Mouse (Mus musculus) right cerebral cortex, postnatal 36 days (tissue): ENCODE measurements at regions not wholly inside any gene's neighbourhood (a gene's known extent, or its start where the extent isn't known, plus 50 kb on each side); places are given as distances from the start of the nearest gene placed in this dataset.

Experiments
- DNase-seq, 2 experiments: peaks; one replicate each; pipeline ENCODE4 v3.0.0; 2022; ENCODE audit warnings: low spot score in 2 of 2, mixed read lengths in 1 of 2

- no peak for DNase-seq
Observed at GRCm38 (mm10) chr11:19227716-19228115, 208.9 kb upstream of the Meis1 start.

GRCm38 (mm10) chr11:19246390-19247114, 227.8 kb upstream of the Meis1 start:
- no peak for DNase-seq

- no peak for DNase-seq
Observed at GRCm38 (mm10) chr11:19253605-19254004, 234.8 kb upstream of the Meis1 start.

DNA sequence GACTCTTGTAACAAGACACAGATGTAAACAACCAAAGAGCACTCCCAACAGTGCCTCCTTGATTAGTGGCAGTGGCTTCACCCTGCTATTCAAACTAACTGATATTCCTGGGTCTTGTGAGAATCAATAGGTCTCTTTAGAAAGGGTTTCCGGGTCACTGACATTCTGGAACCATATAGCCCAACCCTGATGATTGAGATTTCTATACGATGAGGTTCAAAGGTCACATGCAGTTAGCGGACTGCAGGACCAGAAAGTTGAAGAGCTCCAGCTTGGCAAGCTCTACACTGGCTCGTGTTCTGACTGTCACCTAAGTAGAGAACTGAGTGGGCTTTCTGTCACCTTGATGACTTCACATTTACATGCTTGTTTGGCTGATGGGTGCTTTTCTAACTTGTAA, 235.4 kb upstream of the Meis1 start:
- DNase-seq, result no peak

DNA sequence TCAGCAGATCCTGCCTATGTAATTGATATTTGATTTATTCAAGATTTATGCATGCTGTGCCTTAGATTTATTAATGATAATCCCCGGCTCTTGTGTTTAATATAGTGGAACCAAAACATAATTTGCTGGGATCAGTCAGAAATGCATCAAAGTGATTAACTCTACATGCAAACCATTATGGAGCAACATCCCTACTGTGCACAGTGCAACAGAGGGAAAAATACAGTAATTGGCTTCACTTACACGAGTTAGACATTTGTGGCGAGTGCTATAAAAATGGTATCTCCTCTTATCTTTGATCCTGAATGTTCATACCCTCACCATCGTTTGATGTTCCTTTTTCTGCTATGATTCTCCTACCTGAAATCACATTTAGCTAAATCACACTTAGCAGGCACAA, 238.8 kb upstream of the Meis1 start:
- no peak for DNase-seq

DNA sequence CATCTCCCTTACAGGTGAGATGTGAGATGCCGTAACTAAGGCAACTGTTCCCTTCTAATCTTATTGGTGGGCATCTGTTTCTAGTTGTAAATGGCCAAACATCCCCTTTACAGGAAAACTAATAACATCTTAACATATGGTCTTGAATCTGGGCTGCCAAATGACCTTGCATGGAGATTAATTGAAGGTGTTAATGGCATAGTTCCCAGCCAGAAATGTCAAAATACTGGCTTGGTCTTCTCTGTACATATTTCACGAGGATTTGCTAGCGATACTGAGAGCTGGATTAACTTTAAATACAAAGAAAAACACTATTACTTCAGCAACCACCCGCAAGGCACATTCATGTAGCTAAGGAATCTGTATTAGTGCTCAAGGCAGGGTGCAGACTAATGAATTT, 244.0 kb upstream of the Meis1 start:
- no peak for DNase-seq

DNA sequence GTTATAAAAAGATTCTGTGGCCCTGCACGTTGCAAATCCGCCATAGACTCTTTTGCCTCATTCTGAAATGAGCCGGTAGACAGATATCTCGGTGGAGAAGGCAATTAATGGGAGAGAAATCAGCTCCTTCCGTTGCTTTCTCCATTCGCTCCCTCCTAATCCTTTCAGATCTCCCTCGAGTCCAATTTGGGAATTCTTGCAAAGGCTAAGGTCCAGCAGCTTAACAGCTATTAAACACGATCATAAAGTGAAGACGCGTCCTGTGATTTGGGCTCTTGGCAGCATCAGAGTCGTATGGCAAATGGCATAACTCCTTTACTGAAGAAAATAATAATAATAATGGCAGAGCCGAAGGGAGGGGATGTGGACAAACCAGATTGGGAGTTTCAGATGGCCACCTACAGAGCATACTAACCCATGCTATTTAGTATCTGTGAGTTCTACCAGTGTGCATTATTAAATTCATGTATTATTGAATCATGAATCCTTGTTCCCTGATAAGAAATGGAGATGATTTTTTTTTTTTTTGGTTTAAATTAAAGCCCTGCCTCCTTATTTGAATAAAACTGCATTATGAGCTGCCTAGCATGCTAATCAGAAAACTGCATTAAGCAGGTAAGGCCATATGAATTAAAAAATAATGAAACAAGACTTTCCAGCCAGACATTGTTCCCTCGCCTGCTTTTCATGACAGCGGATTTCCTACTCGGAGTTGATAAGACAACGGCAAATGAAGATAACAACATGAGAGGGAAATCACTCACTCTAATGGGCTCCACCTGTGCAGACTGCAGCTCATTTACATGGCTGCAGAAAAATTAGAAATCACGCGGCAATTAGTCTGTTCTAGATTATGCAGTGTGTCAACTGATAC, 246.2 kb upstream of the Meis1 start:
- no peak for DNase-seq

DNA sequence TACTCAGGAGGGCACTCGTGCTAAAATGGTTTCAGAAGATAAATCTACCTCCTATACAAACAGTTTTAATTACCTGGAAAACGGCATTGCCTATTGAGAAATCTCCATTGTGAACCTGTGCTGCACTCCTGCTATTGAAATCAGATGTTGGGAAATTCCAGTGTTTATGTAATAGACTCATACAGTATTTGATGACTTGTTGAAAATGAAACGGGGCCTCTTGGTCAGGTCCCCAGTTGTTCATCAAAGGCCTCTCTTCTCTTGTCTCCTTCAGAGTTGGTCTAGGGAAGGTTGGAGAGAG, 246.8 kb upstream of the Meis1 start:
- DNase-seq, result no peak

- DNase-seq, result no peak
Observed at GRCm38 (mm10) chr11:19290971-19291370, 272.2 kb upstream of the Meis1 start.

DNA sequence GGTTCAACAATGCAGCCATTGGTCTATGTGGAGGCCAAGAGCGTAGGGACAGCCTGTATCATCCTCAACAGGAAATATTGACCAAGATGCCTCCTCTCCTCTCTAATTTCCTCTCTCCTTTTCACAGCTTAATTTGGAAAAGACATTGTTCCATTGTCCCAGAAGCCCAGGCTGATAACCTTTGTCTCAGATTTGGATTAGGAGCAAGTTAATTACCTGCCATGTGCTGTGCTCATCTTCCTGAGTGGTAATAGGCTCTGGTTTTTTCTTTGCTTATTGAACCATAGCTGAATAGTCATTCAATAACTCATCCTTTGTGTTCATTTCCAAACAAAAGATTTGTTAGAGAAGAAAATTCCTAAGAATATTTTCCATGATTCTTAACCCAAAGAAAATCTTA, 280.6 kb upstream of the Meis1 start:
- no peak for DNase-seq

- no peak for DNase-seq
Observed at GRCm38 (mm10) chr11:19306687-19307086, 287.9 kb upstream of the Meis1 start.

- no peak for DNase-seq
Observed at GRCm38 (mm10) chr11:19330685-19331239, 312.0 kb upstream of the Meis1 start.

GRCm38 (mm10) chr11:19332274-19332673, 313.5 kb upstream of the Meis1 start:
- DNase-seq, result no peak

DNA sequence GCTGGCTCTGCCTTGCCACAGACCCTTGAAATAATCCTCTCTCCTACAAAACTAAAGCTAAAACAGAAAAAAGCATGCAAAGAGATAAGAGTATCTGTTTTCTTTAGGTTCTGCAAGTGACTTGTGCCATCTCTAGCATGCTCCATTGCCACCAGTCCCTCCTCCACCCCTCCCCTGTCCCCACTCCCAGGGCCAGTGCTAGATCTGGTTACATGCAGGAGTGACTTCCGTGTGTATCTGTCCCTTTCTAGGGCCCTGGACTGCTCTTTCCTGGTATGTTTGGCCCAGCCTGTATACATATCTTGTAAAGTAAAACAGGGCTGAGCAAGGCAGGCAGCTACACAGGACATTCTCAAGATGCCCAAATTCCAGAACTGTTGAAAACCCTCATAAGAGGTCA, 313.9 kb upstream of the Meis1 start:
- no peak for DNase-seq

DNA sequence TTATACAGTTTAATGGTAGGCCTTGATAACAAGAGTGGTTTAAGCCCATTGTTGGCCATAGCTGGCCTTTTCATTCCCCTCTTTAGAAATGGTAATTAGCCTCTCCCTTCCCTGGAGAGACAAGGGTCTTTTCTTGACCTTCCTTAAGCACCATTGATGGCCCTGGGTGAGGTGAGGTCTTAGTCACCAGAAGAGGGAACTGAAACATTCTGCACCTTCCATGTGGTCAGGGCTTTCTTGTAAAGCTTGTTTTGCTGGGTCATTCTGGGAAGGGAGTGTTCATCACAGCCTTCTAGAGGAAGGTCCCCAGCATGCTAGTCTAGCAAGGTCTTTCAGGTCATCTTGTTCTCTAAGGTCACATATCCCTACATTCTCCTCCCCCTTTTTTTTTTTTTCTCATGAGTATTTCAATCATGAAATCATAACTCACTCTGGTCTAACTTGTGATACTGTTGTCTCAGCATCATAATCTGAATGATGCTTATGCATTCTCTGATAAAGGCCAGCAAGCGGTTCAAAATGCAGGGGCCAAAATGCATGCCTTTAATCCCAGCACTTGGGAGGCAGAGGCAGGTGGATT, 315.2 kb upstream of the Meis1 start:
- DNase-seq, result no peak

DNA sequence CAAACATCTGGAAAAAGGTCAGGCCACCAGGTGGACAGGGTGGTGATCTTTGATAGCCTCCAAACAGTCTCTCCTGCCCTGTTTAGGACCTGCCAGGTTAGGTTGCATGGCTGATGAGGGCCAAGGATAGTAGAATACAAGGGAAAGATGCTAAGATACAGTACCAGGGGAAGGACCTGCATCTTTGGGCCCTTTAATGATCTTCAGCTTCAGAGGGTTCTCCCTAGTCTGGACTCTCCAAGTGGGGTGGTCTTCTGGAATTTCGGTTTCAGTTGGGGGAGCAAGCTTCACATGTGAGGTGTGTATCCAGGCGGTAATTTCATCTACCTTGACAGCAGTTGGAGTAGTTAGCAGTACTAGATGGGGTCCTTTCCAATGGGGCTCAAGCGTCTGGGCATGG, 316.6 kb upstream of the Meis1 start:
- no peak for DNase-seq

DNA sequence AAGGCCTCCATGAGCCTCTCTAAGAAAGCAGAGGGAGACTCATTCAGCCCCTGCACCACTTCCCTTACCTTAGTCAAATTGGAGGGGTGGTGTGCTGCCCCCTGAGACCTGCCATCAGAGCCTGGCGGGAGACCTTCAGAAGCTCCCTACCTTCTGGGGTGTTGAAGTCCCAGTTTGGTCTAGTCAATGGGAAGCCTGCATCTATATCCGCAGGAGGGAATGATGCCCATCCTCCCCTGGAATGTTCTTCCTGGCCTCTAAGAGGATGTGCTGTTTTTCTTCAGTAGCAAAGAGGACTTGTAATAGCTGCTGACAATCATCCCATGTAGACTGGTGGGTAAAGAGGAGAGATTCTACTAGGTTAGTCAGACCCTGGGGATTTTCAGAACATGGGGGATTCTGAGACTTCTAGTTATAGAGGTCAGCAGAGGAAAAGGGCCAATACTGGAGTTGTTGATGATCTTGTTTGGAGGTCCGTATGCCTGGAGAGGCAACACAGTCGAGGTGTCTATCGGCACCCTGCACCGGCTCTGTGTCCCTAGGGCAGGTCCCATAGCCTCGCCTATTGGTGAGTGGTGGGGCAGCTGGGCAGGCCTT, 321.0 kb upstream of the Meis1 start:
- no peak for DNase-seq

DNA sequence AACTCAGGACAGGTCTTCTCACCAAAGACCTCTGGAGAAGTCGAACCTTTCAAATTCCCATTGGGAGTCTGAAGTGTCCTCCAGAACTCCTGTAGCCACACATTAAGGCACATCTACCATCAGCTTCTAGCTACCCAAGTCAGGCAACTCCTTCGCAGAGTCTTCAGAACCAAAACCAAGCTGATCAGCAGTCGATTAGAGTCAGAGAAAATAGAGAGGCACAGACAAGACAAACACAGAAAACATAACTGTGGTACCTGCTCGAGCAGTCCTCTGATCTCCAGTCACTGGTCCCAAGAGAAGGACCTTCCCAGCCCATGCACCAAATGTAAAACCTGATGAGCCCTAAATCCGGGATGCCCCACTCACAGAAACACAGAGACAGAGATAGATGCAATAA, 322.1 kb upstream of the Meis1 start:
- no peak for DNase-seq

DNA sequence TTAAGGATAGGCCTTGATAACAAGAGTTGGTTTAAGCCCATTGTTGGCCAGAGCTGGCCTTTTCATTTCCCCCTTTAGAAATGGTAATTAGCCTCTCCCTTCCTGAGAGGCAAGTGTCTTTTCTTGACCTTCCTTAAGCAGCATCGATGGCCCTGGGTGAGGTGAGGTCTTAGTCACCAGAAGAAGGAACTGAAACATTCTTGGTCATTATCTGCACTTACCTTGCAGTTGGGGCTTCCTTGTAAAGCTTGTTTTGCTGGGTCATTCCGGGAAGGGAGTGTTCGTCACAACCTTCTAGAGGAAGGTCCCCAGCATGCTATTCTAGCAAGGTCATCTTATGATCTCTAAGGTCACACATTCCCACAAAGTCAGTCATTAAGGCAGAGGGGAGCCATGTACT, 322.6 kb upstream of the Meis1 start:
- no peak for DNase-seq

- no peak for DNase-seq
Observed at GRCm38 (mm10) chr11:19342803-19343202, 324.0 kb upstream of the Meis1 start.

DNA sequence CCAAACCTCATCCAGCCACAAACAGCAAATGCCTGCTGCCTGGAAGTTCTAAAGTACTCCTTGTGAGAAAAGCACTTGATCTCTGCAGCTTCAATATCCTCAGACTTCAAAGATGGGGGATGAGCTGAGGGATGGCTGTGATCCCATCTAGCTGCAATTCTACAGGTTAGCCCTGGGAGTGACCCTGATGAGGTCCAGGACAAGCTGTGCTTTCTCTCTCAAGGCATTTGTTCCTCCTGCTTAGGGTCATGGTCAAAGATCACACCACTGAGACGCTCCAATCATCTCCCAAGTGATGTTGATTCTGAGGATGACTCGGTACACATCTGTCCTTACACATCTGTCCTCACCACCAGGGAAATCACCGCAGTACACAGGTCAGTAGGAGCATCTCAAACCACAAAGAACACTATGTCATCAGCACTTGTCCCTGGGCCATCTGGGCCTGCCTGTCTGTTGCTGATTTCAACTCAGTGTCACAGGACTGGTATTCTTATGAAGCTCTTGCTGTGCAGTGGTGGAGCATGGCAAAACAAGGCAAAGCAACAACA, 327.6 kb upstream of the Meis1 start:
- DNase-seq, result no peak
